Mouse (Mus musculus) 3T3-L1 (cell line): ENCODE data around the gene Usp28.
A peak's percentile ranks its signal among the peaks of the same experiment; 100 is the strongest.
"Not testable (repeated sequence)": the region's sequence is repeated elsewhere in the genome, so short reads cannot be mapped to it uniquely, and the experiment has no call there.

Experiments used
- DNase-seq: peaks from one replicate; pipeline ENCODE4 v3.0.0-alpha.2; 2015; ENCODE audit warnings: low read depth, low spot score

Usp28 gene

DNA sequence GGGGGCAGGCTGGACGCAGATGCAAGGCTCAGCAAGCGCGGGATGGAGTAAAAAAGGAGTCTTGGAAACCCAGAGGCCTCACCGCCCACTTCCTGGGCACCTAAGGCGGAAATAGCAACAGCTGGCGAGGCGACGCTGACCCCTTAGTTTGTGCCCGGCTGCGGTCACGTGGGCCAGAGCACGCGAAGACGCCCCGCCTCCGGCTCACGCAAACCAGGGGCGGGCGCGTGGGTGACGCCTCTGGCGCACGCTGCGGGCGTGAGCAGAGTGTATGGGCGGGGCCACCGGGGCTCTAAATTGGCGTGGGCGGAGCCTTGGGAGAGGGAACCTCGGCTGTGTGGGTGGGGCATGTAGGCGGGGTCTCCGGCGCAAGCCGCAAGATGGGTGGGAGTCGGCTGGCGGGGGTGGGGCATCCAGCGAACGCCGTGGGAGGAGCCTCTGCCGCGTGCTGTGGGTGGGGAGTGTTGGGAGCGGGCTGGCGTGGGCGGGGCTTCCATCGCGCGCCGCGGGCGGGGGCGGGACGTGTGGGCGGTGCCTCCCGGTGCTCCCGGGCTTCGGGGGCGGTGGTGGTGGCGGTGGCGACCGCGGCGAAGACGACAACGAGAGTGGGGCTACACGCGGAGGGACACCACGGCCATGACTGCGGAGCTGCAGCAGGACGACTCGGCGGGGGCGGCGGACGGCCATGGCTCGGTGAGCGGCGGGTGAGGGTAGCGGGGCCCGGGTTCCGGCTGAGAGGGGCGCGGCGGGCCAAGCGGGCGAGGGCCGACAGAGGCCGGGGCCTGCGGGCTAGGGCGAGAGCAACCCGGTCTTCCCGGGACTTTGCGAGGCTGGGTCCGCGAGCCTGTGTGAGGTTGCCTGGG is at the start of gene Usp28:
Usp28 (plus strand) TSS at position 531 of the 863 bp plus-strand sequence.
- DNase-seq: peak; percentile 97

DNA sequence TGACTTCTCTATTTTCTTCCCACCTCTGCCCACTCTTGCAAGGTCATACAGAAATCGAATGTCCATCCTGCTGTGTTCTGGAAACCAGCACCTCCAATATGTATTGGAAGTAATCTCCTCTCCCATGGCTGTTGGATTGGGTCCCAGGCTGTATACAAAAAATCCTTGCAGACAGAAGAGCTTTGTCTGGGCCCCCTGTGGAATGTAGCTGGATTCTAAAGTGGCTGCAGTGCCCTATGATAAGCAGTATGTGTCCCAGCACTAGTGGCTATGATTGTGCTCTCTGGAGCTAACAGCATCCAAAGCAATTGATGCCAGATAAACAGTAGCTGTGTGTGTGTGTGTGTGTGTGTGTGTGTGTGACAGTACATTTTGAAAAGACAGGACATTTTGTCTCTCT is 42.8 kb upstream of the Usp28 start:
- no peak for DNase-seq

DNA sequence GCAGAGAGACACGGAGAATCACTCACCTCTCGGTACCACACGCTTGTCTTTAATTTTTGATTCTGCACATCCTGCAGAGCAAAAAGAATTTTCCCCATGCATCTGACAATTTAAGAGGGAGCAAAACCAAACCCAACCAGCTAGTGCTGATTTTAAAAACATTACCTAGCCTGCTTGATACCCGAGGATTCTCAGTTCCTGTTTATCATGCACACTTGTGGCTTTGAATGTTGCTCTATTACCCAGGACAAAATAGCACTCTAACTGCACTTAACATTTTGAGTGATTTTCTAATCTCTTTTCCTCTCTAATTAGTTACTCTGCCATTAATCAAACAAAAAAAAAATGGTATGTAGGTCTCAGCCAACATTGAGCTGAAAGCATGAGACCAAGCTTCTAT is 37.6 kb upstream of the Usp28 start:
- no peak for DNase-seq

GRCm38 (mm10) chr9:48961314-48961713 is 23.9 kb upstream of the Usp28 start:
- no peak for DNase-seq

- DNase-seq: no peak
These were observed 23.0 kb upstream of the Usp28 start for GRCm38 (mm10) chr9:48962131-48962530.

- DNase-seq: peak; percentile 5
These were observed 20.6 kb upstream of the Usp28 start, which contains the start of gene Htr3b for GRCm38 (mm10) chr9:48964587-48965040. Htr3b (minus strand) TSS chr9:48964990.

DNA sequence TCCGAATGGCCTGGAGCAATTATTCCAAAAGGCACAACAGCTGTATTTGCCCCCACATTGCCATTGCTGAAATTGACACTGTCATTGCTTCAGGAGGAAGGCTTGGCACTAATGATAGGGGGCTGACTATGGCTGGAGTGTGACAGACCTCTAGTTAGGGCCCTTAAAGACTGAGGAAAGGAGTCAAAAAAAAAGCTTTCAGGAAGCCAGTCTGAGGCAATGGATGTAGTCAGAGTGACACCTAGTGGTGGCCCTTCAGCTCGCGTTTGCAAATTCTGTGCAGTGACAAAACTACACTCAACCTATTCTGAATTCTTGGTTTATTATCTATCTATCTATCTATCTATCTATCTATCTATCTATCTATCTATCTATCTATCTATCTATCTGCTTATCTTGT is 12.7 kb upstream of the Usp28 start:
- peak; percentile 73 for DNase-seq

DNA sequence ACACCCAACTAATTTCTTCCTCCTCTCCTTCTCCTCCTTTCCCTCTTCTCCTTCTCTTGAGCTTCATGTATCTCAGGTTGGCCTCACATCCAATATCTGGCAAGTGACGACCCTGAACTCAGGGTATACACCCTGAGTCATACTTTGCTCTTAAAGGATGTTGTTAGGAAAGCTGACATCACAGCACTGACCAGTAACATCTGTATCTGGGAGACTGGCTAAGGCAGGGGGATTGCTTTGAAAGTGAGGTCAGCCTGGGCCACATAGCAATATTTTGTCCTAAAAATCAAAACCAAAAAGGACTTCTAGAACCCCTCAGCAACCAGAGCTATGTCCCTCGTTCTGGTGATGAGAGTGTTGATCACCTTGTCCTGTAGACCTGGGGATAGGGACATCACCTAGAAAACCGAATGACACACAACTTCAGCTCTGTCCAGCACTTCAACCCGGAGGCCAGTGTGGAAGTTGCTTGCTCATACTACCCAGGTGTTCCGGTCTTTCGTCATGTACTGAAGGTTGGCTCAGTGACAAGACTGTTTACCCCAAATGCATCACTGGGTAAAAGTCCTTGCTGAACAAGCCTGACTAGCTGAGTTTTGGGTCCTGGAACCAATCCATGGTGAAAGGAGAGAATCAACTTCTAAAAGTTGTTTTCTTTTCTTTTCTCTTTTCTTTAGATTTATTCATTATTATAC is 8.4 kb upstream of the Usp28 start:
- peak; percentile 84 for DNase-seq

DNA sequence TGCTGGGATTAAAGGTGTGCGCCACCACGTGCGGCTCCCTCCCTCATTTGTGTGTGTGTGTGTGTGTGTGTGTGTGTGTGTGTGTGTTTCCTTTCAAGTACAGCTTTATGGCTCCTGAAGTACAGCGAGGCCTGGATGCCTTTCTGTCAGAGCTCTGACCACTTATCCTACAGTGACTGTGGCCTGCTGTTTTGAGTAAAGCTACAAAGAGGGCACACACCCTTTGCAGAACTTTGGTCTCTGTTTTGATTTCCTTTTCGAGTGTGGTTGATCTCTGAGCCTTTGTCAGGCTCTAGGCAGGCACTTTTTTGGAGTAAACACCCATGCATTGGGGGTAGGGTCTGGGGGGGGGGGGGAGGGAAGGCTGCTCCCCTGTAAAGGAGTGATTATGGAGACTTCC is 4.8 kb upstream of the Usp28 start:
- no peak for DNase-seq

- no peak for DNase-seq
These were observed 4.4 kb upstream of the Usp28 start for GRCm38 (mm10) chr9:48980781-48981180.

DNA sequence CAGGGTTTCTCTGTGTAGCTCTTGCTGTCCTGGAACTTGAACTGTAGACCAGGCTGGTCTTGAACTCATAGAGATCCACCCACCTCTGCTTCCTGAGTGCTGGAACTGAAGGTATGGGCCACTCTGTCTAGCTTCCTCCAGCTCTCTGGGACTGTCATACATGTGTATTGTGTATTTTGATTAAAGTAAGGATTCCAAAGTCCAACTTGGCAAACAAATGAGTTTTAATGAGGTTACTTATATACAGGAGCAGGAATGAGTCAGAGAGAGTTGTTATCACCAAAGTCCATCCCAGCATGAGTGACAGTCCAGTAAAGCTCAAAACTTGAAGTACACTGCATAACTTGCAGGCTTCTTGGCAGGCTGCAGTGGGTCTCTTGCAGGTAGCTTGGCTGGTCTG is 3.3 kb upstream of the Usp28 start:
- no peak for DNase-seq

DNA sequence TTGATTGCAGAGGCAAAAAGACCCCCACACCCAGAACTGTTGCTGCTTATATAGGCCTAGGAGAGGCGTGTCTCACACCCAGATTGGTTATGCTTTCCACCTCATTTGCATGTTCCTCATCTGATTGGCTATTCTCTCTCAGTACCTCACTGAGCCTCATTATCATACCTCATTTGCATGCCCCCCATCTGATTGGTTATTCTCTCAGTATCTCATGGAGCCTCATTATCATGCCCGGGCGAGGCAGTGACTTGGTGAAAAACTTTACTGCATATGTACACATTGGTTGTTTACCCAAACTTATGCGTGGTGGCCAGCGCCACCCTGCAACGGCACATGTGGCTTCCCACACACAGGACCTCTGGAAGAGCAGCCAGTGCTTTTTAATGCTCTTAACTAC is 1.4 kb upstream of the Usp28 start:
- DNase-seq: not testable (repeated sequence)

- peak; percentile 73 for DNase-seq
These were observed 793 bp upstream of the Usp28 start for GRCm38 (mm10) chr9:48984320-48984844.

DNA sequence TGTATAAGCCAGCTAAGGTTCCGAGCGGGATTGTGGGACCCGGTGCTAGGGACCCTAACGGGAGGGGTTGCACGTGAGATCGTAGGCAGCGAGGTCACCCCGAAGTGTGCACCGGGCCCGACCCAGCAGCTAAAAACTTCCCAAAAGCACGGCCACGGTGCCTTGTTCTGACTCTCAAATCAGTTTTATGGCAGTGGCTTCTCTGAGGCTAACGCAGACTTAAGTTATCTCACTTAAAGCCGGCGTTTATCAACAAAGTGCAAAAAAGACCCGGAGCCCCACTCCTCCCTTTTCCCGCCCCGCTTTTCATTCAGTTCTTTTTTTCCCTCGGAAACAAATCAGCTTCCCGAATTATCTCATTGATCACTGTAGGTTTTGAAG is 523 bp downstream of the Usp28 start:
- DNase-seq: peak; percentile 20

DNA sequence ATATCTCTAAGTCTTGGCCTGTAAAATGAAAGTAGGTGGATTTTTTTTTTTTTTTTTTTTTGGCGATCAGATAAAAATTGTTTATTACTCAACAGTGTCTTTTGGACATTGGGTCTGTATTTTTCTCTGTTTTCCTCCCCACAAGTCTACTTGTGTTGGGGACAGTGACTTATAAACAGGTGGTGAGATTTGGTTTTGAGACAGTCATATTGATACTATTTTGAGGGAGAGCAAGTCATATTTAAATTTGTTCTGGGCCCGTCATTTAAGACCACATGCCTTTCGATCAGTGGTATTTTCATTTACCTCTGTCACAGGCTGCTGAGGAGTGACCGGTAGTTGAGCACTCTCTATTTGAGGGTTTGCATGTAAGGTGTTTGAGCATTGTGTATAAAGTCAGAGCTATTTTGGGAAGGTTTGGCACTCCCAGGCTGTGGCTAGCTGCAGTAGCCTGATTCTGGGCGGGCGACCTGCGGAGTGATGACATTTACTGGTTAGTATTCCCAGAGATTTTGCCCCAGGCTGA is 1.5 kb downstream of the Usp28 start:
- peak; percentile 34 for DNase-seq

GRCm38 (mm10) chr9:48987201-48988101 is 2.3 kb downstream of the Usp28 start:
- DNase-seq: peak; percentile 35

GRCm38 (mm10) chr9:48991671-48992070 is 6.5 kb downstream of the Usp28 start:
- no peak for DNase-seq

- no peak for DNase-seq
These were observed 9.6 kb downstream of the Usp28 start for GRCm38 (mm10) chr9:48994779-48995178.

- DNase-seq: peak; percentile 29
These were observed 10.6 kb downstream of the Usp28 start for GRCm38 (mm10) chr9:48995735-48996134.

GRCm38 (mm10) chr9:48999256-48999655 is 14.1 kb downstream of the Usp28 start:
- DNase-seq: no peak

GRCm38 (mm10) chr9:49015824-49016223 is 30.6 kb downstream of the Usp28 start:
- no peak for DNase-seq
